Mouse (Mus musculus): ENCODE data around the gene Dgkz.

- no peak for TF ChIP-seq POLR2A (IDR thresholded peaks at IDR 0.05; ENCODE audit: control insufficient read depth, extremely low read depth, insufficient read depth, low read length, poor library complexity)
- TF ChIP-seq CTCF (IDR thresholded peaks at IDR 0.05; ENCODE audit: borderline replicate concordance, control insufficient read depth, extremely low read depth, insufficient read depth, low read length, poor library complexity): no peak
Observed at GRCm38 (mm10) chr2:91917096-91917495, 58.6 kb downstream of the Dgkz start.
